Mouse (Mus musculus): Measurements from ENCODE around the gene Zfp36. TPM values are rescaled to one million over a fixed set of nuclear protein-coding genes. Genes with fewer than 3 reads are reported as not detected.

The Zfp36 gene
- total and polyA plus RNA-seq, 3 experiments, result 0.50 to 2.8 TPM; not detected in 1

DNA sequence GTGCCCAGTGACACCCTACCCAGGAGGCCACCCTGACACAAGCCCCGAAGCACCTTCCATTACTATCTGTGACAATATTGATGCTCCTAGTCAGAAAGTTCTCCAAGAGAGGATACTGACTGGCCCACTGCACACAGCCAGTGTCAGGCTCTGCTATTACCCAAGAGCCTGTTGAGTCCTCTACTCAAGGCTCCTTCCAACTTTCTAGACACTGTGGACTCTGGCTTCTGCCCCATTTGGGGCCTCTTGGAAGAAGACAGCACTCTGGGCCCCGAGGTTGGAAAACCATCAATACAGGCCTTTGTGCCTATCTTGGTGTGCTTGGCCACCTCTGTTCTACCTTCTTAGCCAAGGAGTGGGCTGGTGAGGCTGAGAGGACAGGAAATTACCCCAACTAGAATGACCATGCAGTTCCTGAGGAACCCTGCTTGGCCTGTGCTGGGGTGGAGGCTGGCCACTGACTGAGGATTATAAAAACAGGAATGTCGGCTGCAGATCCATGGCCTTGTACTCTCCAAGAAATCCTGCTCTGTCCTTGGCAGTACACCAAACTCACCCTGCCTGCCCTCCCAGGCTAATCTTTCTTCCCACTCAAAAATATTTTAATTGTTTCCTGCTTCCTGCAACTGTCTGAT lies 30.9 kb upstream of the Zfp36 start:
- no peaks in the 10 kb centered on the region for H3K79me2 ChIP-seq (ENCODE audit: control insufficient read depth, insufficient read depth, low read length, poor library complexity)
- DNase-seq (ENCODE audit: low read depth, low spot score), result no peak
- no peaks in the 10 kb centered on the region for H3K4me1 ChIP-seq (ENCODE audit: control insufficient read depth in 1 of 2, insufficient read depth in 2 of 2, low read length in 2 of 2)
- no peaks in the 10 kb centered on the region for H3K27me3 ChIP-seq (ENCODE audit: control insufficient read depth in 1 of 2, insufficient read depth in 2 of 2, low read length in 2 of 2)
- no peak overlapping the region for H3K27ac ChIP-seq (ENCODE audit: control insufficient read depth, low read depth, low read length)
- no peak overlapping the region for H3K9ac ChIP-seq (ENCODE audit: control insufficient read depth, low read depth, low read length, poor library complexity, severe bottlenecking)
- peaks cover 0 to 10% of the 10 kb centered on the region in 2 experiments; a peak in 2 of 4 replicates for H3K36me3 ChIP-seq (ENCODE audit: control insufficient read depth in 1 of 2, insufficient read depth in 2 of 2, low read length in 2 of 2)
- H3K4me3 ChIP-seq (ENCODE audit: control insufficient read depth in 1 of 2, insufficient read depth in 1 of 2, low read depth in 2 of 2, low read length in 2 of 2), result no peak overlapping the region
- no peaks in the 10 kb centered on the region for H3K9me3 ChIP-seq (replicated peaks; ENCODE audit: insufficient read depth, low read length)
- TF ChIP-seq HCFC1 (IDR thresholded peaks at IDR 0.05; ENCODE audit: low read depth, low read length), result no peak
- no peak for TF ChIP-seq USF1 (IDR thresholded peaks at IDR 0.05; ENCODE audit: low read depth, low read length)
- no peak for TF ChIP-seq MYC (IDR thresholded peaks at IDR 0.05; ENCODE audit: low read depth, low read length)
- no peak for TF ChIP-seq ZC3H11A (IDR thresholded peaks at IDR 0.05; ENCODE audit: low read depth, low read length)
- TF ChIP-seq CTCF (IDR thresholded peaks at IDR 0.05 in 2 of 3, conservative IDR thresholded peaks at IDR 0.05 in 1 of 3; ENCODE audit: control insufficient read depth in 1 of 3, insufficient read depth in 1 of 3, low read depth in 2 of 3, low read length in 3 of 3, poor library complexity in 1 of 3, severe bottlenecking in 1 of 3), result no peak
- no peak for TF ChIP-seq ETS1 (IDR thresholded peaks at IDR 0.05; ENCODE audit: low read depth, low read length)
- no peak for TF ChIP-seq MYB (IDR thresholded peaks at IDR 0.05; ENCODE audit: low read depth, low read length)
- no peak for TF ChIP-seq BHLHE40 (IDR thresholded peaks at IDR 0.05; ENCODE audit: borderline replicate concordance, low read depth, low read length)
- no peak for TF ChIP-seq POLR2A (IDR thresholded peaks at IDR 0.05; ENCODE audit: control insufficient read depth in 1 of 2, insufficient read depth in 1 of 2, low read depth in 1 of 2, low read length in 2 of 2, poor library complexity in 1 of 2)

GRCm38 (mm10) chr7:28401942-28402341 lies 21.9 kb upstream of the Zfp36 start:
- Histone ChIP-seq H3K36me3 (ENCODE audit: control insufficient read depth in 1 of 2, insufficient read depth in 2 of 2, low read length in 2 of 2) (peaks cover 0 to 13% of the 10 kb centered on the region in 2 experiments; a peak in 2 of 4 replicates), H3K79me2 (ENCODE audit: control insufficient read depth, insufficient read depth, low read length, poor library complexity) (no peaks in the 10 kb centered on the region)
- TF ChIP-seq NELFE (IDR thresholded peaks at IDR 0.05; ENCODE audit: low read depth, low read length) (no peak), MXI1 (IDR thresholded peaks at IDR 0.05; ENCODE audit: low read depth, low read length) (no peak), ELF1 (IDR thresholded peaks at IDR 0.05; ENCODE audit: low read depth, low read length) (no peak), CHD2 (IDR thresholded peaks at IDR 0.05; ENCODE audit: low read length) (no peak), MAFK (IDR thresholded peaks at IDR 0.05; ENCODE audit: borderline replicate concordance, low read depth, low read length) (no peak), TAL1 (IDR thresholded peaks at IDR 0.05; ENCODE audit: low read length) (no peak)

DNA sequence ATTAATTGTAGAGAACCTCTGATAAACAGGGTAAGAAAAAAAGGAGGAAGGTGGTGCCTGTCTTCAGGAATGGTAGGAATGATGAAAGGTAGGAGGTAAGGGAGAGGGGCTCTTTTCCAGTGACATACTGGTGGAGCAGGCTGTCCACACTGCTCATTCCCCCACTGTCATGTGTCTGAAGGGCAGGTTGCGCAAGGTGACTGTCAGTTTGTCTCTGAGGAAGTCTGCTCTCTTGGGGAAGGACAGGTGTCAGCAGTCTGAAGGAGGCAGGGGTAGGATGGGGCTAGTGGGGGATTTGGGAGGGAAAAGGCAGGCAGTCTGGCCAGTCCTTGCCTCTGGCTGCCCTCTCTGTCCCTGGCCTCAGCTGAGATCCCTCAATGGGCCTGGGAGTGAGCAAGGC lies 21.0 kb upstream of the Zfp36 start:
- Histone ChIP-seq H3K9ac (ENCODE audit: control insufficient read depth, low read depth, low read length, poor library complexity, severe bottlenecking) (no peak overlapping the region), H3K4me3 (ENCODE audit: control insufficient read depth in 1 of 2, insufficient read depth in 1 of 2, low read depth in 2 of 2, low read length in 2 of 2) (no peak overlapping the region), H3K36me3 (ENCODE audit: control insufficient read depth in 1 of 2, insufficient read depth in 2 of 2, low read length in 2 of 2) (peaks cover 0 to 13% of the 10 kb centered on the region in 2 experiments; a peak in 2 of 4 replicates), H3K79me2 (ENCODE audit: control insufficient read depth, insufficient read depth, low read length, poor library complexity) (no peaks in the 10 kb centered on the region), H3K27ac (ENCODE audit: control insufficient read depth, low read depth, low read length) (no peak overlapping the region), H3K27me3 (ENCODE audit: control insufficient read depth in 1 of 2, insufficient read depth in 2 of 2, low read length in 2 of 2) (no peaks in the 10 kb centered on the region), H3K4me1 (ENCODE audit: control insufficient read depth in 1 of 2, insufficient read depth in 2 of 2, low read length in 2 of 2) (no peaks in the 10 kb centered on the region), H3K9me3 (replicated peaks; ENCODE audit: insufficient read depth, low read length) (no peaks in the 10 kb centered on the region)
- no peak for DNase-seq (ENCODE audit: low read depth, low spot score)
- TF ChIP-seq ZMIZ1 (IDR thresholded peaks at IDR 0.05; ENCODE audit: low read depth, low read length), result no peak
- TF ChIP-seq ELF1 (IDR thresholded peaks at IDR 0.05; ENCODE audit: low read depth, low read length), result no peak
- no peak for TF ChIP-seq POLR2AphosphoS2 (IDR thresholded peaks at IDR 0.05; ENCODE audit: low read length)
- TF ChIP-seq ZNF384 (IDR thresholded peaks at IDR 0.05; ENCODE audit: low read depth, low read length), result no peak
- TF ChIP-seq USF2 (IDR thresholded peaks at IDR 0.05; ENCODE audit: borderline replicate concordance in 1 of 2, insufficient read depth in 1 of 2, low read depth in 1 of 2, low read length in 2 of 2), result no peak
- TF ChIP-seq TCF12 (IDR thresholded peaks at IDR 0.05; ENCODE audit: low read depth, low read length), result no peak
- no peak for TF ChIP-seq MYC (IDR thresholded peaks at IDR 0.05; ENCODE audit: low read depth, low read length)
- TF ChIP-seq KAT2A (conservative IDR thresholded peaks at IDR 0.05; ENCODE audit: low read depth, low read length), result no peak
- no peak for TF ChIP-seq MAFK (IDR thresholded peaks at IDR 0.05; ENCODE audit: borderline replicate concordance, low read depth, low read length)
- no peak for TF ChIP-seq EP300 (IDR thresholded peaks at IDR 0.05; ENCODE audit: low read depth in 1 of 2, low read length in 2 of 2)
- no peak for TF ChIP-seq GATA1 (IDR thresholded peaks at IDR 0.05; ENCODE audit: low read depth, low read length)
- no peak for TF ChIP-seq NRF1 (IDR thresholded peaks at IDR 0.05; ENCODE audit: insufficient read depth, low read depth, low read length, poor library complexity, severe bottlenecking)
- TF ChIP-seq RCOR1 (IDR thresholded peaks at IDR 0.05; ENCODE audit: low read depth, low read length), result no peak
- TF ChIP-seq POLR2AphosphoS5 (IDR thresholded peaks at IDR 0.05; ENCODE audit: borderline replicate concordance, low read depth, low read length), result no peak

More at GRCm38 (mm10) chr7:28401942-28402341, 21.9 kb upstream of the Zfp36 start:
- H3K9me3 ChIP-seq (replicated peaks; ENCODE audit: insufficient read depth, low read length), result no peaks in the 10 kb centered on the region
- no peak overlapping the region for H3K4me3 ChIP-seq (ENCODE audit: control insufficient read depth in 1 of 2, insufficient read depth in 1 of 2, low read depth in 2 of 2, low read length in 2 of 2)
- no peaks in the 10 kb centered on the region for H3K4me1 ChIP-seq (ENCODE audit: control insufficient read depth in 1 of 2, insufficient read depth in 2 of 2, low read length in 2 of 2)
- H3K27ac ChIP-seq (ENCODE audit: control insufficient read depth, low read depth, low read length), result no peak overlapping the region
- no peaks in the 10 kb centered on the region for H3K27me3 ChIP-seq (ENCODE audit: control insufficient read depth in 1 of 2, insufficient read depth in 2 of 2, low read length in 2 of 2)
- H3K9ac ChIP-seq (ENCODE audit: control insufficient read depth, low read depth, low read length, poor library complexity, severe bottlenecking), result no peak overlapping the region
- DNase-seq (ENCODE audit: low read depth, low spot score), result no peak
